Mouse (Mus musculus) gastrocnemius, postnatal 36 days (tissue): ENCODE data around the gene 9030612E09Rik. TPM values are rescaled to one million over a fixed set of nuclear protein-coding genes. Genes with fewer than 3 reads are reported as not detected.

Experiments used
- DNase-seq, 2 experiments: peaks; one replicate each; pipeline ENCODE4 v3.0.0; 2022
- intact Hi-C: fragments of 180-260 bp; cut with DNase I; formaldehyde crosslinking; loops from one replicate; pipeline ENCODE4 v1.15.1; 2025
- long read RNA-seq, 2 experiments: library from polyadenylated mRNA; stranded (forward); transcript quantifications; one replicate each; pipeline ENCODE4 v2.0.0; 2021
- total RNA-seq, 2 experiments: library from RNA; stranded (reverse); gene quantifications; 2 replicates each; pipeline ENCODE4 v1.2.3; 2021

The 9030612E09Rik gene
- total RNA-seq, result 1 to 10 TPM; 1.9 to 2.6 TPM
- long read RNA-seq, experiment 1, partial matches to known transcripts, result 0 of 2 reads
- long read RNA-seq, experiment 1, other reads (novel, unspliced or antisense), result 0 of 2 reads
- long read RNA-seq, experiment 2, partial matches to known transcripts, result 0 of 1 reads
- long read RNA-seq, experiment 2, other reads (novel, unspliced or antisense), result 0 of 1 reads

DNA sequence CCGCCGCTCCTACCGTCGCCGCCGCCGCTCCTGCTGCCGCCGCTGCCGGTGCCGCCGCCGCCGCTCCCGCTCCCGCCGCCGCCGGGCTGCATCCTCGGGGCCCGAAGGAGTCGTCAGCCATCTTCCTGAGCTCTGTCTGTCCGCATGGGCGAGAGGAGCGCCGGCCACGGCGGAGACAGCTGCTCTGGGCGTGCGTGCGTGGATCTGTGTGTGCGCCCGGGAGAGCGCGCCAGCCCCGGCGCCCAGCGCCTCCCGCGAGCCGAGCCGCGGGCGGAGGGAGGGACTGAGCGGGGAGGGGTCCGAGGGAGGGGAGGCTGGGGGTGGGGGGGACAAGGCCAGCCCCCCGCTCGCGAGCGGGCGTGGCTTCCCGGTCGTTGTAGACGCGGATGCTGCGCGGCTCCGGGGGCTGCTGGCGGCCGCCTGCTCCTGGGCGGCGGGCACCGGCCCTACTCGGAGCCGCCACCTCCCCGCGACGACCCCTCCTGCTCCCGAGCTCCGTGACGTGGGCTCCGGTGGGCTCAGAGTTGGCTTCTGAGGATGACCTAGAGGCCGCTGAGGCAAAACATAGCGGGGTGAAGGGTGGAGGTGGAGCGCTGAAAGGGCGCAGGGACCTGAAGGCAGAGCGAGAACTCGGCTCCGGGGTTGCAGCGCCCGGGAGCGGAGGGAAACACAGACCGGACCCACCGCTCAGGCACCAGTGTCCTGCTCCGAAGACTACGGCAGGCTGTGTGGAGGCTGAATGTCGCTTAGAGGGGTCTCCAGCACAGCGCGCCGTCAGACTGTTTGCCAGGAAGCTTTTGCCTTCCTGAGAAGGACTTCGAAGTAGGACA is at the start of gene 9030612E09Rik, which contains the start of gene Sobp:
TSS of gene 9030612E09Rik (plus strand) at position 379 of the 830 bp plus-strand sequence.
TSS of gene Sobp (minus strand) at position 205 of the 830 bp plus-strand sequence.
- intact Hi-C loops, result loop anchor here (5.0 kb wide), 3 partner anchors 38 to 187 kb away; no protein-coding TSS in a partner anchor
- peak; percentile 63 to 72 for DNase-seq

DNA sequence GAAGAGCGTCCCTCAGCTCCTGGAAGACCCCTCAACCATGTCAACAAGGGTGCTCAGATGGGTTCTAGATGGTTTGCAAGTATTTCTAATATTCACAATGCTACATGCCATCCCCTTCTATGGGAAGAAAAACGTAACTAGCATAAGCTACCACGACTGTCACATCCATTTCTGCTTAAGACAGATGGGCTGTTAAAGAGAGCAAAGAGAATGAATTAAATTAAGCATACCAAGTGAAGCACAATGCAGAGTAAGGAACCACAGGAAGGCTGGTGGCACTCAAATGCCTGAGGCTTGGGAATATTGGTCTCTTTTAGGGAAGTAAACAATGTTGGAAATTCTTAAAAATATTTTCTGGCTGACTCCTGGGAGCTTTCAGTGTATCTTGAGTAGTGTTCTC is 45.8 kb upstream of the 9030612E09Rik start:
- no peak for DNase-seq
- intact Hi-C loops, result no loop called here

DNA sequence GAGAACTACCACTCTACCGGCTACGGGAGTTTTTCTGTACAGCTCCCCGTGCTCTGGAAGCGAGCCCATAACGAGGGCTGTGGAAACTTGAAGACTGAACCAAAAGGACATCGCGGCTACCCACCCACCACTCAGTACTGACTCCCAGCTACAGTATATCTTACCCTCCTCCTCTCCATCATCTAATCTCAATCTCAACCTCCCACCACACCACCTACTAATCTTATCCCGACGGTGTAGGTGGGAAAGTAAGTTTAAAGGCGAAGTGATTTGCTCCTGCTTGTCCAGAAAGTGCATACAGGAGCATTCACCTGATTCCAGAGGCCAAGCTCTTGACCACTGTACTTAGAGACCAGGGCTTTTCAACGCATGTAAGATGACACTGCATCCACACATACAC is 40.5 kb upstream of the 9030612E09Rik start:
- intact Hi-C loops, result no loop called here
- no peak for DNase-seq

DNA sequence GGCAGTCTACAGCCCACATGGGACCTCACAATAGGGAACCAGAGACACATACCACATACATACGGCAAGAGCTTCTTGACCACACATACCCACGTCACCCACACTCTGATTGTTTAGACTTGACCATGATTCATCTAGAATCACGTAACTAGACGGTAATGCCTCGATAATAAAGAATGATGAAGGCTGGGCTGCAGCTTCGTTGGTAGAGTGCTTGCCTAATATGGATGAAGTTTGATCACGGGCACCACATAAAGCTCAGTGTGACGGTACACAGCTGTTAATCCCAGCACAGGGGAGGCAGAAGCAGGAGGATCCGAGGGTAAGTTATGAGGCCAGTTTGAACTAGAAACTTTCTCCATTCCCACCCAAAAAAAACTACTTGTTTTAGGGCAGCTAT is 31.3 kb upstream of the 9030612E09Rik start:
- intact Hi-C loops, result no loop called here
- no peak for DNase-seq

DNA sequence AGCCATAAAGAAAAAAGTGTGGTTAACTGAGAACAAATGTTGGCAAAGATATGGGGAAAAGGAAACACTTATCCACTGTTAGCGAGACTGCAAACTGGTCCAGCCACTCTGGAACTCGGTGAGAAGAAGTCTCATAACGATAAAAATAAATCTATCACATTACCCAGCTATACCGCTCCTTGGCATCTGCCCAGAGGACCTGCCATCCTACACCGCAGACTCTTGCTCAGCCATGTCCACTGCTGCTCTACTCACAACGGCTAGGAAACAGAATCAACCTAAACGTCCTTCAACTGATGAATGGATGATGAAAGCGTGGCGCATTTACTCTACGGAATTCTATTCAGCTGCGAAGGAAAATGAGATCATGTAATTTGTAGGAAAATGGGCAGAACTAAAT is 26.0 kb upstream of the 9030612E09Rik start:
- intact Hi-C loops, result no loop called here

DNA sequence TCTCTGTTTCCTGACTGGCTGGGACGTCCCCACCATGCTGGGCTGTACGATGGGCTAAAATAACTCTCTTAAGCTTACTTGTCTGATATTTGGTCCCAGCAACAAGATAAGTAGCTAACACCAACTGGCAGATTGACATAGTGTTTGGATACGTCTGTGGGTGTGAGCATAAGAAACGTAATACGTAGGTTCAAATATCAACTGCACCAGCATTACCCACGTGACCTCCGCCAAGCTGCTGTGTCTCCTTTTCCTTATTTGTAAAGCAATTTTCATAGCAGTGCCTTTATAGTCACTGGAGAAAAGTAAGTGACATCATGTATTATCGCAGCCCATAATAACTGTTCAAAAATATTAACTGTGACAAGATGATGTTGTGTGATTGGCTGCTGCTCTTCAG is 21.9 kb upstream of the 9030612E09Rik start:
- no peak for DNase-seq
- intact Hi-C loops, result no loop called here

More for the DNA sequence above, 26.0 kb upstream of the 9030612E09Rik start:
- DNase-seq, result peak in 1 of 2 experiments; percentile 37

DNA sequence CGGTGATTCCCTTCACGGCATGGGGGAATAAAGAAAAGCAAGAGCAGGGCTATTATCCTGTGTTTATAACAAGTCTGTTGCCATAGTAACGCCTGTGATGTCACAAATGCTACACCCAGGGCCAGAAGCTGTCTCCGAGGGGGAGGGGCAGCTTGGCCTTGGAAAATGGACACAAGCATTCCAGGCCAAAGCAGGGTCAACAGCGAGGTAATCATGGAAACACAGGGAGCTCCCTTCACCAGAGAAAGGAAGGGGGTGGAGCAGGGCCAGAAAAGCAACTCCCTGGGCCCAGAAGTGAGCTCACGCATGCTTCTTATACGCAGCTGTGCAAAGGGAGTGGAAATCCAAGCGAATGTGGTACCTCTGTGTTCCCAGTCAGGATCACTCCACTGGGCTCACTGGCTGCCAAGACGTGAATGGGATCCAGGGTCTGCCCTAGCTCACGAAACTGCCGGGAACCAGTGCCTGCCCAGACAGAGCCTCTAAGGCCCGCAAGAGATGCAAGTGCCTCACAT is 19.4 kb upstream of the 9030612E09Rik start:
- intact Hi-C loops, result no loop called here
- DNase-seq, result peak; percentile 49 to 78

DNA sequence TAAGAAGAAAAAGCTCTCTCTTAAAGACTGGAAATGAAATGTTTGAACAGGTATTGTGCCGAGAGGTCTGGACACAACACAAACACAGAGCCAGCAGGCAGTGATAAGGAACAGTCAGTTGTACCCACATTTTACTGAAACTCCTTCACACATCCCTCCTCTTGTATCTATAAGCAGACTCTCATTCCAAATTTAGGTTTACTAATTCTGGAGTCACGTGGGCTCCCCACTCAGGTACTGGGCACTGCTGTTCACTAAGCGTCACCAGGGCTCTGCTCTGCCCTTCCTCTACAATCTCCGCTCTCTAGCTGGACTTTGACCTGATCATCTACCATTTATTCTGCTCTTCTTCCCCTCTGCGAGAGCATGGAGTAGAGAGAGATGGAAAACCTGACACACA is 15.6 kb upstream of the 9030612E09Rik start:
- intact Hi-C loops, result no loop called here
- DNase-seq, result no peak

DNA sequence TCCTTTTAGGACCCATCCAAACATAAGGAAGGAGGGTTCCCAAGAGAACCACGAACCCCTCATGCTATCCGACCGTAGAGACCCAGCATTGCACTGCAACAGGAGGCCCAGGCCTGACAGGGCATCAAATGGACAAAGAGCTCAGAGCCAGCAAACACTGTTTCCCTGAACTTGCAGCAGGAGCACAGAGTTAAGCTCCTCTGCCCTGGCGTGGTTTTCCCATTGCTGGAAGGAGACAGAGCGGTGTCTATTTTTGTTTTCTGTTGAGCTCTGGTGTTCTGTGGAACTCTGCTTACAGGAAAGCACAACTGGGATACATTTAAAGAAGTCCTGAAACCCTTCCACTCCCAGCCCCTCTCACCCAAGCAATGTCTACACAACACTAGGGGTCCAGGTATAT is 15.2 kb upstream of the 9030612E09Rik start:
- no peak for DNase-seq
- intact Hi-C loops, result no loop called here

DNA sequence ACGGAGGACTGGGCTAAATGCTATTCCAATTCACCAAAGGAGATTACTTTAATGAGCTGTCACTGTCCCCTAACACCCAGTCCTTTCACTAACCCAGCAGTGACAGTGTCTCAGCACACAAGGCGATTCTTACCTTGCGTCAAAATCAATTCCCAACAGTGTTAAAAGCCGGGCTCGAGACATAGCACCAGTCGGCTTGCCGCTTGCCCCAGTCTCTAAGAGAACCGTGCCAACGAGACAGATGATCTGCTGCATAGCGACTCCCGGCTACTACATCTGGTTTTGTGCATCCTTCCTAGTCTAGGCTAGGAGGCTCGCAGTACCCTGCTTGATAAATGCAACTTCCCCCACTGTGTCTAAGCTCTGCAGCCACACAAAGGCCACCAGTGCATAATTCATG is 12.2 kb upstream of the 9030612E09Rik start:
- DNase-seq, result no peak
- intact Hi-C loops, result no loop called here

DNA sequence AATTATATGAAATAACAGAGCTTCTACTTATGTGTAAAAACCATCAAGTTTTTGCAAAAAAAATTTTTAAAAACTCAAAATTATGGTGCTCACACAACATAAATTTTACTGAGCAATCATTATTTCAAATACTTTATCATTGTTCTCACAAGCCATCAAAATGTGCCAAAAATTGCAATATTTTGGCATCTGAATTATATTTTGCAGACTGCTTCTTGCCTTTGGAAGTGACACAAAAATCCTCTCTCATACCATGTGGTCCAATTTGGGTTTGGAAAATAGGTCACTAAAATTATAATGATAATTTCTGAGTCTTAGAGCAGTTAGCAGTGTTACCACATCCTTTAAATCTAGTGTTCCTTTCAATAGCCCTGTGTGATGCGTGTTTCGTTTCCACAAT is 10.1 kb upstream of the 9030612E09Rik start:
- no peak for DNase-seq
- intact Hi-C loops, result no loop called here

DNA sequence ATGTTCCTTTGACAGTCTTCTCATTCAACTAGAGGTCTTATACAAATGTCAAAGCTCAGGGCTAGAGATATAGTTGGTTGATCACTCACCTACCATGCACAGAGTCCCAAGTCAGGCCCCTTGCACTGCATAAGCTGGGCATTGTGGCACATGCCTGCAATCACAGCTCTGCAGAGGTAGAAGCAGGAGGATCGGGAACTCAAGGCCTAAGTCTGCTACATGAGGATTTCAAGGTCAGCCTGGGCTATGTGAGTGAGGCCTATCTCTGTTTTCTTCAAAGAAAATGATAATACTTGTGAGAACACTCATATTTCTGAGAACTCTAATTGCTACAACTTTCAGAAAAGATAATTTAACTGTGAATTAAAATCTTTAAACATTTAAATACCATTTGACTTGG is 8.4 kb upstream of the 9030612E09Rik start:
- DNase-seq, result no peak
- intact Hi-C loops, result no loop called here

DNA sequence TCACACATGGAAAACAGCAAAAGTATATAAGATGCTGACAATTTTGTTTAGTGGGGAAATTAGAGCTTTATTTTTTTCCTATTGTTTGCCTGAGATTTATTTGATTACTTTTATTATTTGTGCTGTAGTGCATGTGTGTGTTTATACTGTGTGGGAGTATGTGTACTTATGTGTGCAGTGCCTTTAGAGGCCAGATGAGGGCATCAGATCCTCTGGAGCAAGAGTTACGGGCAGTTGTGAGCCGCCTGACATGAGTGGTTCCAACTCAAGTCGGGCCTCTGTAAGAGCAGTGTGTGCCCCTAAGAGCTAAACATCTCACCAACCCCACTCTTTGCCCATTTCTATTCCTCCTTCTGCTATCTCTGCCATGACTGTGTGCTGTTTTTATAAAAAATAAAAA is 7.7 kb upstream of the 9030612E09Rik start:
- intact Hi-C loops, result no loop called here
- DNase-seq, result no peak

DNA sequence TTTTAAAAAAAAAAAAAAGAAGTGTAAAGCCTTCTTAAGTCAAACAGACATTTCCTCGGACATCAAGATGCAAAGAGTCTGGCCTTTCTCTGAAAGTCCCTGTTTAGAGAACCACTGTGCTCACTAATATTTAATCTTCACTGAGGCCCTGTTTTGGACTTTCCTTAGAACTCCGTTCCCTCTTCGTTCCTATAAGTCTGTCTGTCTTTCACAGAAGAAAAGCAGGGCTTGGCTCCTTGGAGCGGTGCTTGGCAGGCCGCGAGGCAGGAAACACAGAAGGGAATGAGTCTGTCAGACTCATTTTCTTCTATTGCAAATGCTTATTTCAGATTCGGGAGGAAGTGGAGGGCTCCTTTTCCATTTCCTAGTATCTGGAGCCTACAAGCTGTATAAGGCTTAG is 5.7 kb upstream of the 9030612E09Rik start:
- DNase-seq, result no peak
- intact Hi-C loops, result no loop called here

DNA sequence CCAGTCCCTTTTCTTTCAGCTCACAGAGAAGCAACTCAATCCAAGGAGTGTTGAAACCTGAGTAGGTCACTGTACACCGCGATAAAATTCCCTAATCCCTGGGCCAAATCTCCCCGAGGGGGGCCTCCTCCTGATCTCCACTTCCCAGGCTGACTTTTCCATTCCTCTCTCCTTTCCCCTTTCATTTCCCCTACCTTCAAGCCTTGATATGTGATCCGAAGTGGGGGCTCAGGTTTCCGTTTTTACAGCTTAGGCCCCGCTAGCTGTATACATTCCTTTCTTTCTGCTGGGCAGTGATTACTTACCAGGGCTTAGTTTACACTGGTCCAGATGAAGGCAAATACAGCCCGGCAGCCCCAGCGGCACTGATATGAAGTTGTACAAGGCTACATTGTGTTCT is 3.4 kb upstream of the 9030612E09Rik start:
- intact Hi-C loops, result loop anchor here (5.0 kb wide), 2 partner anchors 169 to 184 kb away; no protein-coding TSS in a partner anchor
- DNase-seq, result no peak

DNA sequence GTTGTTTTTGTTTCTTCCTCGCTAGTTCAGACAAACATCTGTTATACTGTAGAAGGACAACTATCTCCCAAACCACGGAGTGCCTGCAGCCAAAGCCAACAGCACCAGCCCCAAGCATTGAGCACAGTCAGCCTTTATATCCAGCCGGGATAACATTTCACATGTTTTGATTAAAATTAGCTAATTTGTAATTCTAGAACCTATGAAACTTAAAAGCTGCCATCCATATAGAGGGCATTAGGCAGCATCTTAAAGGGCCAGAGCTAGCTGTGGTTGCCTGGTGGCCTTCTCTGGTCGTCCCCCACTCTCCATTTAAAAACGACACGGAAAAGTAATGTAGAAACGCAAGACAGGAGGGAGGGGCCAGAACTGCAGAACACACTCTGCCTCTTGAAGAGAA is 2.4 kb upstream of the 9030612E09Rik start:
- intact Hi-C loops, result loop anchor here (5.0 kb wide), 2 partner anchors 170 to 185 kb away; no protein-coding TSS in a partner anchor
- no peak for DNase-seq

DNA sequence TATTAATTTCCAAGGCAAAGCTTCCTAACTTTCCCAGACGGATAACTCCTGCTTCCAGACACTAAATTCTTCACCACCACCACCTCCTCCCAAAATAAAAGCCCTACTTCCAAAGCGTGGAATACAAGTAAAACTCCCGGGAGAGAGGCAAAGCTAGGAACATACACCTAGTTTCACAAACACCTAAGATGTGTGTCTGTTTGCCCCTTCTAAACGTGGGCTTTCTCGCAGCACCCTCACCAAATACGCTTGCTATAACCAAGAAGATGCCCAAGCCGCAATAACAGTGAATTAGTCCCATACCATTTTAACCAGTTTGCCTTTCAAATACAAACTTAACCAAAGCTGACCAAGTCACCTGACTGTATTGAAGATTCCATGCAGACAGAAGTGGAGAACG is 1.9 kb upstream of the 9030612E09Rik start:
- intact Hi-C loops, result loop anchor here (5.0 kb wide), 2 partner anchors 170 to 185 kb away; no protein-coding TSS in a partner anchor

DNA sequence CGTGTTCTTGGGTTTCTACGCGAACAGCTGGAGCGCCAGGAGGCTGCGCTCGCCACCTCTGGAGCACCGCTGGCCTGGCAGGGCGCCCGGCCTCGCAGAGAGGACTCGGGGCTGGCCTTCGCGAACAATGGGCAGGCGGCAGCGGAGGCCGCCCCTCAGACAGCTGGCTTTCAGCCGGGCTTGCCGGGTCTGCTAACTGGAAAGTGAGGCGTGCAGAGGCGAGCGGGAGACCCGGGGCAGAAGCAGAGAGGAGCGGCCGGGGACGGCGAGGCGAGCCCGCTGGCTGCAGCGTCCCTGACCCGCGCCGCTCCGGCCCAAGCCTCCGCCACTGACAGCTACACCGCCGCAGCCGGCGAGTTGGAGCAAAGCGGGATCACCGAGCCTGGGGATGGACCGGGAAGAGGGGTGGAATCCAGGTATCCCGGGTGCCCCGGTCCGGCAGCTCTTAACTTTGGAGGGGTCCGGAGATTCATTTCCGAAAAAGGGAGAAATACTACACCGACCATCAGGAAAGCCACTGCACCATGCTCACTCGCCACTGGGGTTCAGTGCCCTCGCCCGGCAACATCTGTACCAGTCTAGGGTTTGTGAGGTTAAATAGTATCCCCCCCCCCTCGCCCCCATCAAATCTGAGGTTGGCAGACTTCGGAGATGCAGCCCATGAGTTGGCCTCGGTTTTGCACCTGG is 1.2 kb upstream of the 9030612E09Rik start:
- peak; percentile 72 to 76 for DNase-seq
- intact Hi-C loops, result loop anchor here (5.0 kb wide), 2 partner anchors 171 to 186 kb away; no protein-coding TSS in a partner anchor

More for the DNA sequence above, 1.9 kb upstream of the 9030612E09Rik start:
- DNase-seq, result no peak

DNA sequence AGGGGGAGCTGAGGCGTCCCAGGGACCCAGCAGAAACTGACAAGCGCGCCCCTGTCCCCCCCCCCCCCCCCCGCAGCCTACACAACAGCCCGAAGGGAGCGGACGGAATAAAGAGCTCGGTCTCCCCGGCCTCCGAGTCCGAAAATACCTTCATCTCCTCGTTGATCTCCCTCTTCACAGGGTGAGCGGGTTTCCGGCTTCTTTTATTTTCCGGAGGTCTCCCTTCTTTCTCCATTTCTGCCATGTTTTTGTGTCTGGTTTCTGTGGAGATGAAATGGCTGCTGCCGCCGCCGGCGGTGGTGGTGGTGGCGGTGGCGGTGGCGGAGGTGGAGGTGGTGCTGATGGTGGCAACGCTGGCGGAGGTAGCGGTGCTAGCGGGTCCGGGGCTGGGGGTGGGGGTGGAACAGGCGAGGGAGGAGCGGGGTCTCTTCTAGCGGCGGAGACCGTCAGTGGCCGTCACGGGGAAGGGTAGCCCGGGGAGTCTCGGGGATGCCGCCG is 627 bp upstream of the 9030612E09Rik start:
- peak in 1 of 2 experiments; percentile 26 for DNase-seq
- intact Hi-C loops, result loop anchor here (5.0 kb wide), 2 partner anchors 172 to 187 kb away; no protein-coding TSS in a partner anchor

DNA sequence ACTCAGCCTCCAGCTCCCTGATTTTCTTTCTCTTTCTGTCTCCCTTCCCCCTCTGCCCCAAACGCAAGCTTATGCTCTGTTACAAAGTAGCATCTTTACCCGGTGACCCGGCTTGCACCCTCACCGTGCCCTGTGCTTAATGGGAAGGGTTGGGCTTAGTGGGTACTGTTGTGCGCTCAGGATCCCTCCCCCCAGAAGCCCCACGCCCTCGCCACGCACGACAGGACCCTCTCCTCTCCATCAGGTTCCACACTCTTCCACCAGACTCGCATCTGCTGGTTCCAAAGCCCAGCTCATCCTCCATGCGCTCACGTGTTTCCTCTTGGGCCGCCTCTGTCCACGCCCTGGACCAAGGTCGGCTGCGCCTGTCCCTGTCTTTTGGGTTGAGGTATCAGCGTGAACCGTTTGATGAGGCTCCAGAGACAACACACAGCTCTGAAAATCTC is 675 bp downstream of the 9030612E09Rik start:
- intact Hi-C loops, result loop anchor here (5.0 kb wide), 1 partner anchor 37 kb away; no protein-coding TSS in a partner anchor
- DNase-seq, result no peak
